Mouse (Mus musculus) embryonic facial prominence, embryonic 10.5 days (tissue): Measurements from ENCODE around the gene Arid5b. TPM values are rescaled to one million over a fixed set of nuclear protein-coding genes. Genes with fewer than 3 reads are reported as not detected.

Source experiments
- DNase-seq: peaks from one replicate; pipeline ENCODE4 v3.0.0-alpha.2; 2017; ENCODE audit warnings: low spot score
- H3K27ac ChIP-seq: fragments of 300-500 bp; sonication (generic); replicated peaks from 2 replicates; pipeline ENCODE4 v1.5.1; 2016; ENCODE audit warnings: mild to moderate bottlenecking
- H3K27me3 ChIP-seq: fragments of 300-500 bp; sonication (generic); replicated peaks from 2 replicates; pipeline ENCODE4 v1.6.1; 2016; ENCODE audit warnings: low read depth, mild to moderate bottlenecking; ENCODE audit not compliant: poor library complexity, severe bottlenecking
- H3K36me3 ChIP-seq: fragments of 300-500 bp; sonication (generic); replicated peaks from 2 replicates; pipeline ENCODE4 v1.6.1; 2016; ENCODE audit warnings: mild to moderate bottlenecking, moderate library complexity
- H3K4me1 ChIP-seq: fragments of 300-500 bp; sonication (generic); 2 replicates; pipeline ENCODE4 v1.6.1; 2016
- H3K4me3 ChIP-seq: fragments of 300-500 bp; sonication (generic); 2 replicates; pipeline ENCODE4 v1.5.1; 2016; ENCODE audit warnings: mild to moderate bottlenecking, moderate library complexity
- H3K9me3 ChIP-seq: fragments of 300-500 bp; sonication (generic); 2 replicates; pipeline ENCODE4 v1.6.1; 2016; ENCODE audit warnings: mild to moderate bottlenecking
- WGBS: fragments of 180-500 bp; shearing (Covaris S2); methylation state at CpG from one replicate; pipeline ENCODE4 v1.1.7; 2016; 5-methylcytosine and 5-hydroxymethylcytosine counted together
- polyA plus RNA-seq: library from polyadenylated mRNA; unstranded; fragments of >200 nt; fragmentation: Nextera tagmentation; extraction: Ambion mirVana; gene quantifications from 2 replicates; pipeline ENCODE4 v1.2.1, GENCODE M21; 2016

Arid5b gene
- polyA plus RNA-seq, 1 experiment from 2014 or later, result 19.7 TPM

GRCm38 (mm10) chr10:68121960-68122359 lies 156.6 kb downstream of the Arid5b start:
- DNase-seq, result no peak
- no peaks in the 10 kb centered on the region for H3K27me3 ChIP-seq
- WGBS, result 90% methylated on average over 4 of the region's 4 CpGs
- H3K4me3 ChIP-seq, result no peak overlapping the region
- H3K4me1 ChIP-seq, result peaks cover 11% of the 10 kb centered on the region
- H3K27ac ChIP-seq, result no peak overlapping the region
- H3K9me3 ChIP-seq, result no peaks in the 10 kb centered on the region
- peaks cover 33% of the 10 kb centered on the region for H3K36me3 ChIP-seq

- Histone ChIP-seq H3K9me3 (no peaks in the 10 kb centered on the region), H3K27ac (no peak overlapping the region), H3K4me1 (peaks cover 8% of the 10 kb centered on the region), H3K4me3 (no peak overlapping the region), H3K27me3 (no peaks in the 10 kb centered on the region), H3K36me3 (peaks cover 36% of the 10 kb centered on the region)
- WGBS, result 87% methylated on average over 2 of the region's 2 CpGs
- DNase-seq, result no peak
Observed at GRCm38 (mm10) chr10:68121251-68121650, 157.3 kb downstream of the Arid5b start.

- WGBS, result 93% methylated on average over 4 of the region's 4 CpGs
- Histone ChIP-seq H3K4me1 (no peaks in the 10 kb centered on the region), H3K9me3 (no peaks in the 10 kb centered on the region), H3K4me3 (no peak overlapping the region), H3K27ac (no peak overlapping the region), H3K27me3 (no peaks in the 10 kb centered on the region), H3K36me3 (peaks cover 39% of the 10 kb centered on the region)
- no peak for DNase-seq
Observed at GRCm38 (mm10) chr10:68120011-68120410, 158.5 kb downstream of the Arid5b start.

- H3K36me3 ChIP-seq, result peaks cover 44% of the 10 kb centered on the region
- H3K27ac ChIP-seq, result no peak overlapping the region
- 87% methylated on average over 6 of the region's 6 CpGs for WGBS
- H3K4me3 ChIP-seq, result no peak overlapping the region
- no peaks in the 10 kb centered on the region for H3K27me3 ChIP-seq
- H3K4me1 ChIP-seq, result no peaks in the 10 kb centered on the region
- H3K9me3 ChIP-seq, result no peaks in the 10 kb centered on the region
- DNase-seq, result no peak
Observed at GRCm38 (mm10) chr10:68119285-68119684, 159.3 kb downstream of the Arid5b start.

- H3K27me3 ChIP-seq, result no peaks in the 10 kb centered on the region
- 88% methylated on average over 3 of the region's 3 CpGs for WGBS
- H3K4me3 ChIP-seq, result no peak overlapping the region
- no peaks in the 10 kb centered on the region for H3K9me3 ChIP-seq
- peaks cover 28% of the 10 kb centered on the region for H3K36me3 ChIP-seq
- H3K27ac ChIP-seq, result no peak overlapping the region
- DNase-seq, result no peak
- peaks cover 10% of the 10 kb centered on the region for H3K4me1 ChIP-seq
Observed at GRCm38 (mm10) chr10:68114955-68115354, 163.6 kb downstream of the Arid5b start.

GRCm38 (mm10) chr10:68113645-68114044 lies 164.9 kb downstream of the Arid5b start:
- H3K27ac ChIP-seq, result no peak overlapping the region

GRCm38 (mm10) chr10:68112983-68113382 lies 165.6 kb downstream of the Arid5b start:
- Histone ChIP-seq H3K9me3 (no peaks in the 10 kb centered on the region), H3K4me3 (no peak overlapping the region), H3K27me3 (no peaks in the 10 kb centered on the region), H3K36me3 (peaks cover 33% of the 10 kb centered on the region), H3K27ac (no peak overlapping the region), H3K4me1 (peaks cover 10% of the 10 kb centered on the region)
- DNase-seq, result no peak
- 88% methylated on average over 8 of the region's 8 CpGs for WGBS

More at GRCm38 (mm10) chr10:68113645-68114044, 164.9 kb downstream of the Arid5b start:
- WGBS, result 93% methylated on average over 5 of the region's 5 CpGs
- H3K4me1 ChIP-seq, result peaks cover 10% of the 10 kb centered on the region
- no peak overlapping the region for H3K4me3 ChIP-seq
- no peaks in the 10 kb centered on the region for H3K9me3 ChIP-seq
- no peaks in the 10 kb centered on the region for H3K27me3 ChIP-seq
- peaks cover 35% of the 10 kb centered on the region for H3K36me3 ChIP-seq
- DNase-seq, result no peak

GRCm38 (mm10) chr10:68110607-68111006 lies 167.9 kb downstream of the Arid5b start:
- no peak for DNase-seq
- Histone ChIP-seq H3K36me3 (peaks cover 24% of the 10 kb centered on the region), H3K9me3 (no peaks in the 10 kb centered on the region), H3K4me3 (no peak overlapping the region), H3K27me3 (no peaks in the 10 kb centered on the region), H3K4me1 (peaks cover 28% of the 10 kb centered on the region), H3K27ac (peak overlapping the region; percentile 30; the same call in 1 of the 2 replicates)
- WGBS, result 45% methylated on average over 5 of the region's 5 CpGs

GRCm38 (mm10) chr10:68110182-68110581 lies 168.4 kb downstream of the Arid5b start:
- DNase-seq, result peak; percentile 6
- H3K36me3 ChIP-seq, result peaks cover 22% of the 10 kb centered on the region
- H3K4me1 ChIP-seq, result peaks cover 32% of the 10 kb centered on the region
- H3K27me3 ChIP-seq, result no peaks in the 10 kb centered on the region
- WGBS, result 53% methylated on average over 8 of the region's 8 CpGs
- no peaks in the 10 kb centered on the region for H3K9me3 ChIP-seq
- no peak overlapping the region for H3K4me3 ChIP-seq
- peak overlapping the region; percentile 30; the same call in 1 of the 2 replicates for H3K27ac ChIP-seq

GRCm38 (mm10) chr10:68109651-68110050 lies 168.9 kb downstream of the Arid5b start:
- H3K4me1 ChIP-seq, result peaks cover 37% of the 10 kb centered on the region
- H3K4me3 ChIP-seq, result no peak overlapping the region
- 64% methylated on average over 1 of the region's 1 CpGs for WGBS
- H3K9me3 ChIP-seq, result no peaks in the 10 kb centered on the region
- H3K36me3 ChIP-seq, result peaks cover 19% of the 10 kb centered on the region
- no peaks in the 10 kb centered on the region for H3K27me3 ChIP-seq
- H3K27ac ChIP-seq, result no peak overlapping the region
- peak; percentile 3 for DNase-seq

GRCm38 (mm10) chr10:68107716-68108115 lies 170.8 kb downstream of the Arid5b start:
- Histone ChIP-seq H3K9me3 (no peaks in the 10 kb centered on the region), H3K27me3 (no peaks in the 10 kb centered on the region), H3K36me3 (peaks cover 15% of the 10 kb centered on the region), H3K27ac (no peak overlapping the region), H3K4me3 (no peak overlapping the region), H3K4me1 (peaks cover 57% of the 10 kb centered on the region)
- 85% methylated on average over 6 of the region's 6 CpGs for WGBS
- peak; percentile 4 for DNase-seq

GRCm38 (mm10) chr10:68106351-68106950 lies 172.1 kb downstream of the Arid5b start:
- Histone ChIP-seq H3K4me3 (no peak overlapping the region), H3K4me1 (peaks cover 58% of the 10 kb centered on the region), H3K36me3 (peaks cover 25% of the 10 kb centered on the region), H3K27ac (no peak overlapping the region), H3K9me3 (no peaks in the 10 kb centered on the region), H3K27me3 (no peaks in the 10 kb centered on the region)
- 83% methylated on average over 9 of the region's 9 CpGs for WGBS
- peak; percentile 3 for DNase-seq

GRCm38 (mm10) chr10:68104881-68105781 lies 173.4 kb downstream of the Arid5b start:
- peak; percentile 7 for DNase-seq
- Histone ChIP-seq H3K9me3 (no peaks in the 10 kb centered on the region), H3K27me3 (no peaks in the 10 kb centered on the region), H3K4me1 (peaks cover 50% of the 10 kb centered on the region), H3K4me3 (no peak overlapping the region), H3K36me3 (peaks cover 37% of the 10 kb centered on the region), H3K27ac (peak overlapping the region; percentile 58)
- 60% methylated on average over 14 of the region's 14 CpGs for WGBS
